Mouse (Mus musculus) embryonic facial prominence, embryonic 11.5 days (tissue): ENCODE measurements at regions not wholly inside any gene's neighbourhood (a gene's known extent, or its start where the extent isn't known, plus 50 kb on each side); places are given as distances from the start of the nearest gene placed in this dataset.

Source experiments
- ATAC-seq: fragments of 200-750 bp; cut with Nextera tagmentation; replicated peaks from 2 replicates; pipeline ENCODE4 v1.8.0; 2017; ENCODE audit warnings: low read depth; ENCODE audit not compliant: insufficient number of reproducible peaks, low FRiP score, low TSS enrichment
- DNase-seq: peaks from one replicate; pipeline ENCODE4 v3.0.0-alpha.2; 2015; ENCODE audit warnings: low spot score
- H3K27ac ChIP-seq: fragments of 300-500 bp; sonication (generic); replicated peaks from 2 replicates; pipeline ENCODE4 v1.5.1; 2014; ENCODE audit warnings: mild to moderate bottlenecking, low read depth, low read length, control low read depth
- H3K27me3 ChIP-seq: fragments of 300-500 bp; sonication (generic); 2 replicates; pipeline ENCODE4 v1.6.1; 2014; ENCODE audit warnings: mild to moderate bottlenecking, low read length, moderate library complexity, mixed read lengths; ENCODE audit not compliant: control insufficient read depth, insufficient read depth
- H3K36me3 ChIP-seq: fragments of 300-500 bp; sonication (generic); replicated peaks from 2 replicates; pipeline ENCODE4 v1.6.1; 2014; ENCODE audit warnings: low read depth, mild to moderate bottlenecking, low read length, moderate library complexity, mixed read lengths; ENCODE audit not compliant: control insufficient read depth, insufficient read depth
- H3K4me1 ChIP-seq: fragments of 300-500 bp; sonication (generic); 2 replicates; pipeline ENCODE4 v1.6.1; 2014; ENCODE audit warnings: low read length, mixed read lengths; ENCODE audit not compliant: control insufficient read depth, insufficient read depth
- H3K4me2 ChIP-seq: fragments of 300-500 bp; sonication (generic); 2 replicates; pipeline ENCODE4 v1.6.1; 2014; ENCODE audit warnings: low read depth, mild to moderate bottlenecking, control low read depth, low read length, moderate library complexity
- H3K4me3 ChIP-seq: fragments of 300-500 bp; sonication (generic); 2 replicates; pipeline ENCODE4 v1.5.1; 2014; ENCODE audit warnings: low read depth, low read length, control low read depth
- H3K9ac ChIP-seq: fragments of 300-500 bp; sonication (generic); replicated peaks from 2 replicates; pipeline ENCODE4 v1.6.1; 2014; ENCODE audit warnings: mild to moderate bottlenecking, control low read depth, low read length
- H3K9me3 ChIP-seq: fragments of 300-500 bp; sonication (generic); replicated peaks from 2 replicates; pipeline ENCODE4 v1.6.1; 2016; ENCODE audit warnings: mild to moderate bottlenecking, low read length, inconsistent platforms, mixed read lengths; ENCODE audit not compliant: control insufficient read depth
- WGBS: fragments of 180-500 bp; shearing (Covaris S2); extraction: QIAGEN DNeasy Blood & Tissue Kit; methylation state at CpG from one replicate; pipeline ENCODE4 v1.1.7; 2014; 5-methylcytosine and 5-hydroxymethylcytosine counted together

GRCm38 (mm10) chr14:104901072-104901471, 276.1 kb downstream of the Rbm26 start:
- no peaks in the 10 kb centered on the region for H3K9me3 ChIP-seq
- H3K27ac ChIP-seq, result no peak overlapping the region
- DNase-seq, result no peak
- H3K4me2 ChIP-seq, result no peak overlapping the region
- no peaks in the 10 kb centered on the region for H3K27me3 ChIP-seq
- no peaks in the 10 kb centered on the region for H3K4me1 ChIP-seq
- WGBS, result 79% methylated on average over 11 of the region's 11 CpGs
- H3K4me3 ChIP-seq, result no peak overlapping the region
- ATAC-seq, result no peak
- no peak overlapping the region for H3K9ac ChIP-seq
- no peaks in the 10 kb centered on the region for H3K36me3 ChIP-seq

GRCm38 (mm10) chr14:104871203-104871602, 305.9 kb downstream of the Rbm26 start:
- no peak overlapping the region for H3K27ac ChIP-seq
- H3K36me3 ChIP-seq, result no peaks in the 10 kb centered on the region
- ATAC-seq, result no peak
- no peak overlapping the region for H3K4me3 ChIP-seq
- H3K9ac ChIP-seq, result no peak overlapping the region
- no peak overlapping the region for H3K4me2 ChIP-seq
- no peaks in the 10 kb centered on the region for H3K4me1 ChIP-seq
- H3K27me3 ChIP-seq, result no peaks in the 10 kb centered on the region
- no peak for DNase-seq
- H3K9me3 ChIP-seq, result no peaks in the 10 kb centered on the region
- WGBS, result 81% methylated on average over 3 of the region's 3 CpGs

- Histone ChIP-seq H3K36me3 (no peaks in the 10 kb centered on the region), H3K4me2 (no peak overlapping the region), H3K27ac (no peak overlapping the region), H3K4me1 (no peaks in the 10 kb centered on the region), H3K27me3 (no peaks in the 10 kb centered on the region), H3K9ac (no peak overlapping the region), H3K4me3 (no peak overlapping the region), H3K9me3 (no peaks in the 10 kb centered on the region)
- no peak for DNase-seq
- 80% methylated on average over 6 of the region's 6 CpGs for WGBS
- no peak for ATAC-seq
Measured at GRCm38 (mm10) chr14:104867540-104867939, 309.6 kb downstream of the Rbm26 start.

DNA sequence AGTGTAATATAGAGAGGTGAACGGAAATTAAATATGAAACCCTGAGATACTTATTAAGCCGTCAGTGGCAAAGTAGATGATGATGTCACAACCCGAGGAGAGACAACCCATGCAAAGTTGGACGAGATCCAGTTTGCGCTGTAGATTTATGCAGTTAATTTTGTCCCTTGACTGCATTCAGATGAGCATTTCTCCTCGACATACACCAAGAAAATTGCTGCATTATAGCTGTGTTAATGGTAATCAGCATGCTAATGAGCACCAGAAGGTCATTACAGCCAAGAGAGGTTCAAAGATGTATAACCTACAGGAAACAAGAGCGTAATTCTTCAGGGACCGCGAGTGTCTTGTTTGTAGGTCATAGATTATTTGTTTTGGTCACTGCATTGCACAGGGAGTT, 313.2 kb downstream of the Rbm26 start:
- no peak overlapping the region for H3K9ac ChIP-seq
- H3K27ac ChIP-seq, result no peak overlapping the region
- ATAC-seq (no peak), DNase-seq (no peak)
- WGBS, result 66% methylated on average over 9 of the region's 9 CpGs
- H3K36me3 ChIP-seq, result no peaks in the 10 kb centered on the region
- no peak overlapping the region for H3K4me3 ChIP-seq
- H3K9me3 ChIP-seq, result no peaks in the 10 kb centered on the region
- H3K4me2 ChIP-seq, result no peak overlapping the region
- no peaks in the 10 kb centered on the region for H3K4me1 ChIP-seq
- no peaks in the 10 kb centered on the region for H3K27me3 ChIP-seq

GRCm38 (mm10) chr14:104855913-104856312, 321.2 kb downstream of the Rbm26 start:
- Histone ChIP-seq H3K36me3 (no peaks in the 10 kb centered on the region), H3K27me3 (no peaks in the 10 kb centered on the region), H3K4me3 (no peak overlapping the region), H3K4me2 (no peak overlapping the region), H3K9me3 (no peaks in the 10 kb centered on the region), H3K27ac (no peak overlapping the region), H3K9ac (no peak overlapping the region), H3K4me1 (no peaks in the 10 kb centered on the region)
- WGBS, result 60% methylated on average over 1 of the region's 1 CpGs
- DNase-seq (no peak), ATAC-seq (no peak)

- no peak for DNase-seq
- Histone ChIP-seq H3K4me1 (no peaks in the 10 kb centered on the region), H3K27ac (no peak overlapping the region), H3K36me3 (no peaks in the 10 kb centered on the region), H3K9ac (no peak overlapping the region), H3K4me2 (no peak overlapping the region), H3K27me3 (no peaks in the 10 kb centered on the region), H3K9me3 (no peaks in the 10 kb centered on the region), H3K4me3 (no peak overlapping the region)
- WGBS, result 89% methylated on average over 4 of the region's 4 CpGs
- ATAC-seq, result no peak
Measured at GRCm38 (mm10) chr14:104849274-104849673, 326.8 kb upstream of the Rnf219 start.

- Histone ChIP-seq H3K27ac (no peak overlapping the region), H3K4me3 (no peak overlapping the region), H3K4me1 (no peaks in the 10 kb centered on the region), H3K9me3 (no peaks in the 10 kb centered on the region), H3K9ac (no peak overlapping the region), H3K36me3 (no peaks in the 10 kb centered on the region), H3K4me2 (no peak overlapping the region), H3K27me3 (no peaks in the 10 kb centered on the region)
- ATAC-seq (no peak), DNase-seq (no peak)
- 40% methylated on average over 4 of the region's 4 CpGs for WGBS
Measured at GRCm38 (mm10) chr14:104827404-104827803, 305.0 kb upstream of the Rnf219 start.

DNA sequence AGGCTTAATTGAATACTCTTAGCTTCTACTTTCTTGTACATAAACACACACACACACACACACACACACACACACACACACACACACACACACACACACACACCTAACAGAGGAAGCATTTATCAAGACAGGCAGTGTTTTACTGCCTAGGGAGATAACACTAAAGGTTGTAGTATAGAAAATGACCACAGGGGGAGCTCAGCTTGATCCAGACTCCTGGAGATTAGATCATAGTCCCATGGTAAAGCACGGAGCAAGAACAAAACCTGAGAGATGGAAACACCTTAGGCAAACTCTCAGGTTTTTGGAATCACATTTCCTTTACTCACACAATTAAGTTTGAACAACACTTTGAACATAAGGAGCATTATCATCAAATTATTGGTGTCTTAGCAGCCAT, 302.5 kb upstream of the Rnf219 start:
- H3K27ac ChIP-seq, result no peak overlapping the region
- no peak overlapping the region for H3K4me2 ChIP-seq
- H3K36me3 ChIP-seq, result no peaks in the 10 kb centered on the region
- DNase-seq (peak; percentile 55), ATAC-seq (no peak)
- H3K9ac ChIP-seq, result no peak overlapping the region
- H3K4me3 ChIP-seq, result no peak overlapping the region
- no peaks in the 10 kb centered on the region for H3K9me3 ChIP-seq
- H3K27me3 ChIP-seq, result no peaks in the 10 kb centered on the region
- no peaks in the 10 kb centered on the region for H3K4me1 ChIP-seq
- WGBS, result 47% methylated on average over 1 of the region's 1 CpGs
